Mouse (Mus musculus) limb, embryonic 12.5 days (tissue): ENCODE measurements around the gene Camta2. TPM values are rescaled to one million over a fixed set of nuclear protein-coding genes. Genes with fewer than 3 reads are reported as not detected.

ENCODE experiments used
- ATAC-seq: fragments of 200-750 bp; cut with Nextera tagmentation; 2 replicates; pipeline ENCODE4 v1.8.0; 2017; ENCODE audit warnings: low read depth, moderate TSS enrichment; ENCODE audit not compliant: insufficient number of reproducible peaks, insufficient read depth, low FRiP score, low TSS enrichment
- H3K27ac ChIP-seq: fragments of 300-500 bp; sonication (generic); 2 replicates; pipeline ENCODE4 v1.5.1; 2016; ENCODE audit warnings: mild to moderate bottlenecking, moderate library complexity
- H3K27me3 ChIP-seq: fragments of 300-500 bp; sonication (generic); 2 replicates; pipeline ENCODE4 v1.6.1; 2016; ENCODE audit warnings: mild to moderate bottlenecking, moderate library complexity
- H3K36me3 ChIP-seq: fragments of 300-500 bp; sonication (generic); 2 replicates; pipeline ENCODE4 v1.6.1; 2016; ENCODE audit warnings: mild to moderate bottlenecking, moderate library complexity
- H3K4me1 ChIP-seq: fragments of 300-500 bp; sonication (generic); replicated peaks from 2 replicates; pipeline ENCODE4 v1.6.1; 2016
- H3K4me2 ChIP-seq: fragments of 300-500 bp; sonication (generic); 2 replicates; pipeline ENCODE4 v1.6.1; 2016; ENCODE audit warnings: mild to moderate bottlenecking, moderate library complexity
- H3K4me3 ChIP-seq: fragments of 300-500 bp; sonication (generic); replicated peaks from 2 replicates; pipeline ENCODE4 v1.5.1; 2016; ENCODE audit warnings: mild to moderate bottlenecking
- H3K9ac ChIP-seq: fragments of 300-500 bp; sonication (generic); replicated peaks from 2 replicates; pipeline ENCODE4 v1.6.1; 2016; ENCODE audit warnings: mild to moderate bottlenecking, moderate library complexity
- H3K9me3 ChIP-seq: fragments of 300-500 bp; sonication (generic); 2 replicates; pipeline ENCODE4 v1.6.1; 2016; ENCODE audit warnings: mild to moderate bottlenecking, moderate library complexity
- WGBS: fragments of 180-500 bp; shearing (Covaris S2); methylation state at CpG from one replicate; pipeline ENCODE4 v1.1.7; 2016; 5-methylcytosine and 5-hydroxymethylcytosine counted together
- microRNA-seq: library from miRNA; unstranded; fragments of <30 nt; microRNA quantifications from one replicate; pipeline ENCODE4, GENCODE M21; 2017
- polyA plus RNA-seq: library from polyadenylated mRNA; unstranded; fragments of >200 nt; fragmentation: Nextera tagmentation; extraction: Ambion mirVana; gene quantifications from 2 replicates; pipeline ENCODE4 v1.2.1, GENCODE M21; 2016

Camta2 gene
- polyA plus RNA-seq, 1 experiment from 2014 or later = 9.9 TPM

DNA sequence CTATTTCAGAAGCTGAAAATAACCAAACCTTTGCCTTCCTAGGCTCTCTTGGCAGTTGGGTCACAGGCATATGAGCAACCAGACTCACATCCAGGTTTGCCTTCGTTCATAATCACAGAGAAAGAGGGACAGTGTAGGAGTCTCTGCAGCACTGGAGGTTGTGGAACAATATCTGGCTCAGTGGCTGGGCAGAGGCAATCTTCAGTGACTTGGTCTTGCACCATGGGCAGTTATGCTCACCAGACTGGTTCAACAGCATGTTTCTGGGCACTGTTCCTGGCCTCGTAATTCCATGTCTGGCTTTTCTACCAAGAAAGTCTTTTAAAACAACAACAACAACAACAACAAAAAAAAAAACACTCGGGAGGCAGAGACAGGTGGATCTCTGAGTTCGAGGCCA is 52.3 kb downstream of the Camta2 start:
- Histone ChIP-seq H3K4me3 (no peak overlapping the region), H3K9me3 (no peaks in the 10 kb centered on the region), H3K9ac (no peak overlapping the region), H3K36me3 (no peaks in the 10 kb centered on the region), H3K4me1 (no peaks in the 10 kb centered on the region), H3K4me2 (no peak overlapping the region), H3K27me3 (no peaks in the 10 kb centered on the region), H3K27ac (no peak overlapping the region)
- 82% methylated on average over 4 of the region's 4 CpGs for whole genome bisulfite sequencing
- ATAC-seq = no peak

GRCm38 (mm10) chr11:70630129-70630528 is 57.8 kb downstream of the Camta2 start:
- Histone ChIP-seq H3K36me3 (no peaks in the 10 kb centered on the region), H3K9me3 (no peaks in the 10 kb centered on the region), H3K27me3 (no peaks in the 10 kb centered on the region), H3K4me2 (no peak overlapping the region), H3K4me1 (no peaks in the 10 kb centered on the region), H3K27ac (no peak overlapping the region), H3K9ac (no peak overlapping the region), H3K4me3 (no peak overlapping the region)
- WGBS = 70% methylated on average over 7 of the region's 7 CpGs
- ATAC-seq = no peak

DNA sequence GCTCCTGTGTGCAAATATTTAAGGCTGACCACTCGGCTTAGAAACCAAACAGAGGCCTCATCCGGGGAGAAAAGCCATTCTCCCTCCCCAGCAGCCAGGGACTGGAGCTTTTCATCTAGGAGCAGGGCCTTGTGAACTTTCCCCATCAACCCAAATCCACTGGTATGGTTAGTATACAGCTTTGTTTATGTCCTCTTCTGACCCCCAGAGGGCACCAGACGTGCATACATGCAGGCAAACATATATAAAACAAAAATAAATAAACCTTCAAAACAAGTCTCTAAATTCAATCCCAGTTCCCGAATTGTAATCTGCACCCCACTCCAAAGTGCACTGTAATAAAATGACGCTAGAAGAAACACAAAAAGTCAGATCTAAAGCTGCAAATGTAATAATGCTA is 58.3 kb downstream of the Camta2 start:
- Histone ChIP-seq H3K36me3 (no peaks in the 10 kb centered on the region), H3K27me3 (no peaks in the 10 kb centered on the region), H3K9ac (no peak overlapping the region), H3K4me3 (no peak overlapping the region), H3K27ac (no peak overlapping the region), H3K9me3 (no peaks in the 10 kb centered on the region), H3K4me1 (no peaks in the 10 kb centered on the region), H3K4me2 (no peak overlapping the region)
- ATAC-seq = no peak
- WGBS = 61% methylated on average over 5 of the region's 5 CpGs

- H3K4me2 ChIP-seq = no peak overlapping the region
- no peak overlapping the region for H3K27ac ChIP-seq
- no peaks in the 10 kb centered on the region for H3K27me3 ChIP-seq
- ATAC-seq = no peak
- no peaks in the 10 kb centered on the region for H3K4me1 ChIP-seq
- 65% methylated on average over 2 of the region's 2 CpGs for WGBS
- no peak overlapping the region for H3K4me3 ChIP-seq
- no peak overlapping the region for H3K9ac ChIP-seq
- H3K9me3 ChIP-seq = no peaks in the 10 kb centered on the region
- H3K36me3 ChIP-seq = no peaks in the 10 kb centered on the region
Measured at GRCm38 (mm10) chr11:70628431-70628830, 59.5 kb downstream of the Camta2 start.

DNA sequence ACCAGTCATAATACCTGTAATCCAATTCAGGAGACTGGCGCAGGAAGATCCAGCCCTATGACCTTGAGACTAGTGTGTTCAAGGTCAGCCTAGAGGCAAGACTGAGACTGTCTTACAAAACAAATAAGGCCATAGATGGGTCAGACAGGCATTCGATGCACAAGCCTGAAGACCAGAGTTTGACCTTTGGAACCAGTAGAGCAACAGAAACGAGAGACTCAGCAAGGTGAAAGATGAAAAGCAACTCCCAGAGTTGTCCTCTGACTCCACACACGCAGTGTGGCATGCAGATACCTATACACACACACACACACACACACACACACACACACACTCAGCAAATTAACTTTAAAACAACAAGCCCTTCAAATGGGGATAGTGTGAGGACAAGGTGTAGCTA is 61.0 kb downstream of the Camta2 start:
- H3K4me2 ChIP-seq = no peak overlapping the region
- H3K4me1 ChIP-seq = no peaks in the 10 kb centered on the region
- no peaks in the 10 kb centered on the region for H3K36me3 ChIP-seq
- no peaks in the 10 kb centered on the region for H3K9me3 ChIP-seq
- no peak overlapping the region for H3K27ac ChIP-seq
- WGBS = 84% methylated on average over 4 of the region's 4 CpGs
- no peaks in the 10 kb centered on the region for H3K27me3 ChIP-seq
- no peak overlapping the region for H3K9ac ChIP-seq
- no peak overlapping the region for H3K4me3 ChIP-seq
- no peak for ATAC-seq

GRCm38 (mm10) chr11:70625473-70625872 is 62.4 kb downstream of the Camta2 start:
- Histone ChIP-seq H3K27me3 (no peaks in the 10 kb centered on the region), H3K4me1 (no peaks in the 10 kb centered on the region), H3K9ac (no peak overlapping the region), H3K27ac (no peak overlapping the region), H3K4me3 (no peak overlapping the region), H3K4me2 (no peak overlapping the region), H3K9me3 (no peaks in the 10 kb centered on the region), H3K36me3 (no peaks in the 10 kb centered on the region)
- WGBS = 48% methylated on average over 4 of the region's 4 CpGs
- ATAC-seq = no peak

DNA sequence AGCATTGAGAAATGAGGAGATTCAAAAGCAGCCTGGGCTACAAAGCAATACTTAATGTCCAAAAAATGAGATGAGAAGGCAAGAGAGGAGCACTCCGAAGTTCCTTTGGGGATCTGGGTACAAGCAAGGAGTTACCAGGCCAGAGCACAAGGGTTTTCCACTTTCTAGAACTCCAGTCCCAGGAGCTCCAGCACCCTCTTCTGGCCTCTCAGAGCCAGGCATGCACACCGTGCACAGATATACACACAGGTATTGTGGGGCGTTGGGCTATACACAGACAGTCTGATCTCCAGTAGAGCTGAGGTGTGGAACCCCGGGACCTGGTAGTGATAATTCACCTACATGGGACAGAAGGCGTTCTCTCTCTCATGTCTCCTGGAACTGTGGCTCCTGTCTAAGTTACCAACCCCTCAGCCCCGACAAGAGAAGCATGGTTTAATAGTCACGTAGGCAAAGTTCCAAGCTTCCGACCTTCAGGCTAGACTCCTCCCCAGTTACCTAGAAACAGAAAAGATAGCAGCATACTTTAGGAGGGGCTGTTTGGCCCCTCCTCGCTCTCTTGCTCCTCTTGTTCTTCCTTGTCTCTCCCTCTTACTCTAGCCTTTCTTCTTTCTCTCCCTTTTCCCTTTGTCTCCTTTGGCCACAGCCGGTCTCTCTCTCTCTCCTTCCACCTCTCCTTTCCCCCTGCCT is 64.7 kb downstream of the Camta2 start:
- no peaks in the 10 kb centered on the region for H3K9me3 ChIP-seq
- H3K27me3 ChIP-seq = no peaks in the 10 kb centered on the region
- no peak overlapping the region for H3K4me3 ChIP-seq
- no peak overlapping the region for H3K27ac ChIP-seq
- H3K4me2 ChIP-seq = no peak overlapping the region
- H3K36me3 ChIP-seq = no peaks in the 10 kb centered on the region
- H3K9ac ChIP-seq = no peak overlapping the region
- H3K4me1 ChIP-seq = no peaks in the 10 kb centered on the region
- no peak for ATAC-seq
- WGBS = 80% methylated on average over 10 of the region's 10 CpGs

- Histone ChIP-seq H3K9me3 (no peaks in the 10 kb centered on the region), H3K9ac (no peak overlapping the region), H3K4me2 (no peak overlapping the region), H3K27me3 (0 out of 2 replicates have a peak, but pooled peaks cover under 1% of the 10 kb centered on the region), H3K27ac (no peak overlapping the region), H3K4me1 (no peaks in the 10 kb centered on the region), H3K36me3 (no peaks in the 10 kb centered on the region), H3K4me3 (no peak overlapping the region)
- WGBS = 44% methylated on average over 7 of the region's 7 CpGs
- no peak for ATAC-seq
Measured at GRCm38 (mm10) chr11:70621972-70622814, 65.7 kb downstream of the Camta2 start.

Small RNAs within 50 kb of the gene (microRNA-seq; reads per million reads assigned to microRNA genes)
- not detected for gene Mir6925

Other genes with a start within 250 kb of the Camta2 start
- 43.0 and 44.0 TPM in 2 replicates for gene Med11, start 236.2 kb downstream of the Camta2 start, polyA plus RNA-seq
- gene Zmynd15, start 228.7 kb downstream of the Camta2 start, polyA plus RNA-seq = 0.40 and 0.58 TPM in 2 replicates
- 1.1 and 1.9 TPM in 2 replicates for gene Cxcl16, start 228.1 kb downstream of the Camta2 start, polyA plus RNA-seq
- gene Tm4sf5, start 182.9 kb downstream of the Camta2 start, polyA plus RNA-seq = 0.36 and 1.4 TPM in 2 replicates
- 0.66 TPM in 1 of 2 replicates, not detected in the other for gene Vmo1, start 173.5 kb downstream of the Camta2 start, polyA plus RNA-seq
- 0.37 and 0.68 TPM in 2 replicates for gene Gltpd2, start 168.9 kb downstream of the Camta2 start, polyA plus RNA-seq
- gene Psmb6, start 162.7 kb downstream of the Camta2 start, polyA plus RNA-seq = 857 and 867 TPM in 2 replicates
- not detected in 2 replicates for gene Gm40193, start 155.2 kb downstream of the Camta2 start, polyA plus RNA-seq
- 4.4 and 4.5 TPM in 2 replicates for gene Pld2, start 148.0 kb downstream of the Camta2 start, polyA plus RNA-seq
- gene Mink1, start 125.2 kb downstream of the Camta2 start, polyA plus RNA-seq = 17.6 and 18.4 TPM in 2 replicates
- gene 4930544D05Rik, start 72.3 kb downstream of the Camta2 start, polyA plus RNA-seq = not detected in 2 replicates
- gene Chrne, start 68.9 kb downstream of the Camta2 start, polyA plus RNA-seq = not detected in 2 replicates
- 0.22 and 0.31 TPM in 2 replicates for gene Gp1ba, start 49.0 kb downstream of the Camta2 start, polyA plus RNA-seq
- gene Rnf167, start 40.9 kb downstream of the Camta2 start, polyA plus RNA-seq = 95.8 and 104 TPM in 2 replicates
- gene Slc25a11, start 40.6 kb downstream of the Camta2 start, polyA plus RNA-seq = 161 and 163 TPM in 2 replicates
- 1,494 and 1,514 TPM in 2 replicates for gene Pfn1, start 33.5 kb downstream of the Camta2 start, polyA plus RNA-seq
- gene Eno3, start 30.9 kb downstream of the Camta2 start, polyA plus RNA-seq = 34.2 and 38.2 TPM in 2 replicates
- gene Spag7, start 18.7 kb downstream of the Camta2 start, polyA plus RNA-seq = 151 TPM in 2 replicates
- 1.0 and 1.4 TPM in 2 replicates for gene Inca1, start 12.1 kb upstream of the Camta2 start, polyA plus RNA-seq
- 3.3 and 3.6 TPM in 2 replicates for gene Kif1c, start 12.4 kb upstream of the Camta2 start, polyA plus RNA-seq
- gene Zfp3, start 76.1 kb upstream of the Camta2 start, polyA plus RNA-seq = 6.8 and 7.2 TPM in 2 replicates
- not detected in 2 replicates for gene Scimp, start 124.5 kb upstream of the Camta2 start, polyA plus RNA-seq
- gene Rabep1, start 156.7 kb upstream of the Camta2 start, polyA plus RNA-seq = 36.9 and 38.0 TPM in 2 replicates